Mouse (Mus musculus): ENCODE results near the gene AL731706.2.

DNA sequence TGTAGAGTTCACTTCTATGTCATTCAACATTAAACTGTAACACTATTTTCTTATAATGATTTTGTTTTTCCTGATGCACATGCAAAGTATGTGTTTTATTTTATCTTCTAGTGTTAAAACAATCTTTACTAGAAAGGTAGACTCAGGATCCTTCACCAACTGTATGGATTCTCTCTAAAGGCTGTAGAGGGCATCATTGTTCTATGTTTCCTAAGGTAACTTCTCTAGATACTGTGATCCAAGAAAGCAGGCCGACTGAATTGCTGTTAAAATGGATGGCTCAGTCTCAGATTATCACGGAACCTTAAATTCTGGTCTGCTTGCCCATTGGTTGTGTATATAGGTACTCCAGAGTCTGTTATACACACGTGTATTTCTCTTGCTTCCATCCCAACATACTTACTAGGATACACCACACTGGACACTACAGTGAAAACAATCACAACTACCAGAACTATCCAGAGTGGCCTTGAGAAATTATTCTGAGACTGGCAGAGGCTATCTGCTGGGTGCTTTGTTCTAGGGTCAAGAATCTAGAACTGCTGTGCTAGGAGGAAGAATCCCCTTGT is 28.9 kb upstream of the AL731706.2 start:
- TF ChIP-seq CTCF (IDR thresholded peaks at IDR 0.05; ENCODE audit: low read depth) (peak; percentile 80), EP300 (optimal IDR thresholded peaks at IDR 0.05) (no peak)
